Mouse (Mus musculus) stomach, embryonic 14.5 days (tissue): ENCODE results near the gene Bst2. TPM values are rescaled to one million over a fixed set of nuclear protein-coding genes. Genes with fewer than 3 reads are reported as not detected.

Source experiments
- ATAC-seq: fragments of 200-750 bp; cut with Nextera tagmentation; 2 replicates; pipeline ENCODE4 v1.8.0; 2017; ENCODE audit warnings: low read depth, moderate TSS enrichment; ENCODE audit not compliant: insufficient number of reproducible peaks, insufficient read depth, low FRiP score
- H3K27ac ChIP-seq: fragments of 300-500 bp; sonication (generic); 2 replicates; pipeline ENCODE4 v1.5.1; 2014; ENCODE audit warnings: mild to moderate bottlenecking, low read length, moderate library complexity, mixed read lengths
- H3K27me3 ChIP-seq: fragments of 300-500 bp; sonication (generic); 2 replicates; pipeline ENCODE4 v1.6.1; 2014; ENCODE audit warnings: low read length, control low read depth, mixed read lengths; ENCODE audit not compliant: control insufficient read depth, insufficient read depth
- H3K36me3 ChIP-seq: fragments of 300-500 bp; sonication (generic); 2 replicates; pipeline ENCODE4 v1.6.1; 2014; ENCODE audit warnings: mild to moderate bottlenecking, control low read depth, low read length, moderate library complexity, mixed read lengths; ENCODE audit not compliant: control insufficient read depth, insufficient read depth
- H3K4me1 ChIP-seq: fragments of 300-500 bp; sonication (generic); 2 replicates; pipeline ENCODE4 v1.6.1; 2014; ENCODE audit warnings: low read length, control low read depth, mixed read lengths; ENCODE audit not compliant: control insufficient read depth, insufficient read depth
- H3K4me2 ChIP-seq: fragments of 300-500 bp; sonication (generic); replicated peaks from 2 replicates; pipeline ENCODE4 v1.6.1; 2014; ENCODE audit warnings: low read depth, low read length, control low read depth
- H3K4me3 ChIP-seq: fragments of 300-500 bp; sonication (generic); 2 replicates; pipeline ENCODE4 v1.5.1; 2014; ENCODE audit warnings: low read depth, low read length, control low read depth
- H3K9ac ChIP-seq: fragments of 300-500 bp; sonication (generic); replicated peaks from 2 replicates; pipeline ENCODE4 v1.6.1; 2014; ENCODE audit warnings: low read depth, mild to moderate bottlenecking, control low read depth, low read length, moderate library complexity, mixed read lengths
- H3K9me3 ChIP-seq: fragments of 300-500 bp; sonication (generic); 2 replicates; pipeline ENCODE4 v1.6.1; 2016; ENCODE audit warnings: low read depth, low read length, control low read depth; ENCODE audit not compliant: control insufficient read depth
- WGBS: fragments of 180-500 bp; shearing (Covaris S2); extraction: QIAGEN DNeasy Blood & Tissue Kit; methylation state at CpG from one replicate; pipeline ENCODE4 v1.1.7; 2014; 5-methylcytosine and 5-hydroxymethylcytosine counted together
- polyA plus RNA-seq: library from polyadenylated mRNA; unstranded; fragments of >200 nt; fragmentation: Nextera tagmentation; extraction: Ambion mirVana; gene quantifications from 2 replicates; pipeline ENCODE4 v1.2.1, GENCODE M21; 2014

Gene Bst2
- polyA plus RNA-seq, 1 experiment from 2014 or later = 7.6 TPM

- Histone ChIP-seq H3K9ac (no peak overlapping the region), H3K4me3 (no peak overlapping the region), H3K4me1 (no peaks in the 10 kb centered on the region), H3K27ac (no peak overlapping the region), H3K4me2 (no peak overlapping the region), H3K9me3 (no peaks in the 10 kb centered on the region), H3K27me3 (peaks cover 22% of the 10 kb centered on the region), H3K36me3 (no peaks in the 10 kb centered on the region)
- no peak for ATAC-seq
- WGBS = 75% methylated on average over 4 of the region's 4 CpGs
Observed at GRCm38 (mm10) chr8:71505979-71506378, 31.3 kb downstream of the Bst2 start.

DNA sequence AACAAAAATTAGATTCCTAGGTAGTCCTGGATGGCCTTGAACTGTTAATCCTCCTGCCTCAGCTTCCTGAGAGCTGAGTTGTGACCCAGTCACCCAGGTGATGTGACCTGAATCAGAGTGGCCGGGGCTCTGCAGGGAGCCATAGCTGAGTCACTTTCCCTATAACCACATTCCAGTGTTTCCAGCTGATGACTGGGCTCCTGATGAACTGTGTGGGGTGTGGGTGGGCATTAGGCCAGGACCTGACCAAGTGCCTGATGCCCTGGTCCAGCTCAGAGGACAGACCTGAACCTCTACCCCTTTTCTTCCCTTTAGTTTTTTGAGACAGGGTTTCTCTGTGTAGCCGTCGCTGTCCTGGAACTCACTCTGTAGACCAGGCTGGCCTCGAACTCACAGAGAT, 31.9 kb downstream of the Bst2 start:
- H3K4me2 ChIP-seq = no peak overlapping the region
- no peak overlapping the region for H3K27ac ChIP-seq
- no peak overlapping the region for H3K4me3 ChIP-seq
- no peaks in the 10 kb centered on the region for H3K36me3 ChIP-seq
- no peaks in the 10 kb centered on the region for H3K9me3 ChIP-seq
- 93% methylated on average over 4 of the region's 4 CpGs for WGBS
- H3K9ac ChIP-seq = no peak overlapping the region
- H3K4me1 ChIP-seq = no peaks in the 10 kb centered on the region
- ATAC-seq = no peak
- H3K27me3 ChIP-seq = peaks cover 22% of the 10 kb centered on the region

GRCm38 (mm10) chr8:71504349-71504748, 32.9 kb downstream of the Bst2 start:
- no peak overlapping the region for H3K9ac ChIP-seq
- no peaks in the 10 kb centered on the region for H3K9me3 ChIP-seq
- H3K27ac ChIP-seq = no peak overlapping the region
- H3K4me3 ChIP-seq = no peak overlapping the region
- H3K27me3 ChIP-seq = peaks cover 20% of the 10 kb centered on the region
- no peak overlapping the region for H3K4me2 ChIP-seq
- 82% methylated on average over 4 of the region's 4 CpGs for WGBS
- no peak for ATAC-seq
- no peaks in the 10 kb centered on the region for H3K4me1 ChIP-seq
- H3K36me3 ChIP-seq = no peaks in the 10 kb centered on the region

DNA sequence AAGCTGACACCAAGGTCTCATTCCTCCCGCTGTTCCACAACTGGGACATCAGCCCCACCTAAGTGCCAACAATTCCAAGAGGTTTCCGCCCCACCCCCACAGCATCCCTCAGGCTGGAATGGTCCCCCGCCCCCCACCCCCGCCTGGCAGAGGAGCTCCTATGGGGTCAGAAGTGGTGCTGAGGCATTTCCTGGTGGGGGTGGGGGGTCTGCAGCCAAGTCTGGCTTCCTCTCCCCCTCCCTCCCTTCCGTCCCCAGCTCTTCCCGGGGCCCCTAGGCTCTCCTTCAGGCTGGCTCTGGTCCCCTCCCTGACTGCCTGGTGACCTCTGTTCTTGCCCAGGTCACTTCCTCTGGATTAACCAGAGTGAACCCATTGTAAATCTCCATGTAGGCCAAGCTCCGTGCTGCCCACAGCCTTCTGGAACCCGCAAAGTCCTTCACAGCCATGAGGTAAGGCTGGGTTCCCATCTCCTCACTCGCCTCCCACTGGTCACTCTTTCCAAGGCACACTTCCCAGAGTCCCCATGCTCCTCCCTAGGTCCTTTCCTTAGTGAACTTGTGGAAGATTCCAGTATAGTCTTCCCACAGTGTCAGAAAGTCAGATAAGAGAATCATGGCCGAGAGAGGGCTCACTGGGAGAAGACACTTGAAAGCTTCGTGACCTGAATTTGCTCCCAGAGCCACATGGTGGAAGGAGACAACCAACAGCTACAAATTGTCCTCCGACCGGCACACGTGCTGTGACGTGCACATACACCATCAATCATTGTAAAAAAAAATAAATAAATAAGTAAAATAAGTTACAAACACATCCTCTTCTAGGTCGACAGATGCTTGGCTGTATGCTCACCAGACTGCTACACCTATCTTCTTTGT, 38.2 kb downstream of the Bst2 start:
- H3K9me3 ChIP-seq = no peaks in the 10 kb centered on the region
- H3K27ac ChIP-seq = peak overlapping the region; percentile 29; the same call in 1 of the 2 replicates
- WGBS = 21% methylated on average over 16 of the region's 16 CpGs
- no peak for ATAC-seq
- no peak overlapping the region for H3K4me2 ChIP-seq
- H3K27me3 ChIP-seq = no peaks in the 10 kb centered on the region
- no peak overlapping the region for H3K9ac ChIP-seq
- H3K4me1 ChIP-seq = peaks cover 20% of the 10 kb centered on the region
- peaks cover 3% of the 10 kb centered on the region; the same call in 1 of the 2 replicates for H3K36me3 ChIP-seq
- H3K4me3 ChIP-seq = no peak overlapping the region

GRCm38 (mm10) chr8:71497881-71498501, 39.3 kb downstream of the Bst2 start:
- peaks cover 20% of the 10 kb centered on the region for H3K4me1 ChIP-seq
- H3K27ac ChIP-seq = peak overlapping the region; percentile 29; the same call in 1 of the 2 replicates
- H3K4me3 ChIP-seq = no peak overlapping the region
- peaks cover 7% of the 10 kb centered on the region for H3K36me3 ChIP-seq
- no peaks in the 10 kb centered on the region for H3K9me3 ChIP-seq
- no peak for ATAC-seq
- H3K4me2 ChIP-seq = no peak overlapping the region
- H3K9ac ChIP-seq = no peak overlapping the region
- 18% methylated on average over 15 of the region's 15 CpGs for whole genome bisulfite sequencing
- no peaks in the 10 kb centered on the region for H3K27me3 ChIP-seq

DNA sequence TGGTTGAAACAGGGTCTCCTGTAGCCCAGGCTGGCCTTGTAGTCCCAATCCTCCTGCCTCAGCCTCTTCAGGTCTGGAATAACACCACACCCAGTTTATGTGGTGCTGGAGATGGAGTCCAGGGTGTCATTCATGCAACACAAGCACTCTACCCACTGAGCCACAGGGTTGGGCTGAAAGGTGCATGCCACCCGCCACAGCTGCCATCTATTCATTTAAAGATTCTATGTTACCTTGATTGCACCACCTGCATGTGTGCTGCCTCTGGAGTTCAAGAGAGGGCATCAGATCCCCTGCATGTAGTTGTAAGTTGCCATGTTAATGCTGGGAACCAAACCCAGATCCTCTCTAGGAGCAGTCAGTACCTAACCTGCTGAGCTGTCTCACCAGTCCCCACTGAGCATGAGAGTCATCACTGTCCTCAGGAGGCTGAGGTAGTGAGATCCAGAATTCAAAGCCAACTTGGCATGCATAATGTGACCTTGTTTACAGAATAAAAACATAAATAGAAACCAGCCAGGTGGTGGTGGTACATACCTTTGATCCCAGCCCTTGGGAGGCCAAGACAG, 40.1 kb downstream of the Bst2 start:
- Histone ChIP-seq H3K36me3 (peaks cover 15% of the 10 kb centered on the region), H3K9me3 (no peaks in the 10 kb centered on the region), H3K4me1 (peaks cover 20% of the 10 kb centered on the region), H3K27ac (peak overlapping the region; percentile 30; the same call in 1 of the 2 replicates), H3K4me2 (no peak overlapping the region), H3K27me3 (no peaks in the 10 kb centered on the region), H3K4me3 (no peak overlapping the region), H3K9ac (no peak overlapping the region)
- ATAC-seq = no peak
- whole genome bisulfite sequencing = 84% methylated on average over 1 of the region's 1 CpGs

- peak overlapping the region; percentile 30; the same call in 1 of the 2 replicates for H3K27ac ChIP-seq
- no peaks in the 10 kb centered on the region for H3K9me3 ChIP-seq
- peaks cover 20% of the 10 kb centered on the region for H3K4me1 ChIP-seq
- H3K36me3 ChIP-seq = peaks cover 18% of the 10 kb centered on the region
- H3K9ac ChIP-seq = no peak overlapping the region; the same call in 1 of the 2 replicates
- H3K4me3 ChIP-seq = no peak overlapping the region
- no peak overlapping the region for H3K4me2 ChIP-seq
- peak; percentile 25; the same call in 1 of the 2 replicates for ATAC-seq
- WGBS = 34% methylated on average over 11 of the region's 11 CpGs
- no peaks in the 10 kb centered on the region for H3K27me3 ChIP-seq
Observed at GRCm38 (mm10) chr8:71496481-71496880, 40.8 kb downstream of the Bst2 start.

- H3K9ac ChIP-seq = no peak overlapping the region
- no peak overlapping the region for H3K4me2 ChIP-seq
- H3K36me3 ChIP-seq = peaks cover 24% of the 10 kb centered on the region
- H3K9me3 ChIP-seq = no peaks in the 10 kb centered on the region
- H3K4me1 ChIP-seq = peaks cover 20% of the 10 kb centered on the region
- WGBS = 88% methylated on average over 5 of the region's 5 CpGs
- peak overlapping the region; percentile 30; the same call in 1 of the 2 replicates for H3K27ac ChIP-seq
- no peaks in the 10 kb centered on the region for H3K27me3 ChIP-seq
- H3K4me3 ChIP-seq = no peak overlapping the region
- no peak for ATAC-seq
Observed at GRCm38 (mm10) chr8:71495811-71496210, 41.4 kb downstream of the Bst2 start.
